ENCODE assay signal across 15 mouse cellular contexts in the genomic region with DNA sequence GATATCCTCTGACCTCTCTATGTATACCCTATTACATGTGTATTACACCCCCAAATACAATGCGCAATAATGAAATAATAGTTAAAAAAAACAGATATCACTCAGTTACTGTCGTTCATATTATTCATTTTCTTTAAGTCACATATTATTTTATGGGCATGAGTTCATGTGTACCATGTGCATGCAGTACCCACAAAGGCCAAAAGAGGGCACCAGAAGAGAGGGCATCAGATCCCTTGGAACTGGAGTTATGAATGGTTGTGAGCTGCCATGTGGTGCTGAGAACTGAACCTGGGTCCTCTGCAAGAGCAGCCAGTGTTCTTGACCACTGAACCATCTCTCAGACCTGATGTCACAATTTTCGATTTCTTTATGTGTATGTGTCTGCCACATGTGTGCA. TPM values are rescaled to one million over a fixed set of nuclear protein-coding genes. Genes with fewer than 3 reads are reported as not detected.
DNase-seq lines count a peak whose midpoint lies in the region; ATAC-seq and TF ChIP-seq lines count a peak whose summit lies in the region.
"Had no signal": no experiment of that assay in that cellular context is flagged by ENCODE, and none has a peak within 500 bp of the region (broad histone marks: within the 10 kb centered on the region; RNA-seq: fewer than 3 reads in every experiment).

No protein-coding gene starts in this region.

- H3K27ac ChIP-seq in kidney, postnatal 0 days: no peak overlapping the region
- H3K27ac ChIP-seq in midbrain, postnatal 0 days (ENCODE audit: low read depth, low read length): no peak overlapping the region
- H3K27ac ChIP-seq in midbrain, embryonic 10.5 days (replicated peaks): no peak overlapping the region
- no peak overlapping the region for H3K27ac ChIP-seq in stomach, postnatal 0 days (replicated peaks)
- H3K27ac ChIP-seq: hindbrain, embryonic 13.5 days; limb, embryonic 12.5 days had no signal

- H3K36me3 ChIP-seq in kidney, postnatal 0 days (ENCODE audit: insufficient read depth, low read length): peaks cover 16% of the 10 kb centered on the region
- H3K36me3 ChIP-seq in midbrain, postnatal 0 days (ENCODE audit: insufficient read depth, low read length): no peaks in the 10 kb centered on the region
- peaks cover 28% of the 10 kb centered on the region for H3K36me3 ChIP-seq in midbrain, embryonic 10.5 days
- H3K36me3 ChIP-seq in stomach, postnatal 0 days (ENCODE audit: control insufficient read depth, insufficient read depth, low read length): peaks cover 3% of the 10 kb centered on the region; the same call in 1 of the 2 replicates

- DNase-seq in kidney, postnatal 0 days (ENCODE audit: low spot score): no peak
- DNase-seq in kidney, postnatal 10 days: no peak
- DNase-seq in midbrain, postnatal 0 days (ENCODE audit: low spot score): no peak
- no peak for DNase-seq in midbrain, embryonic 10.5 days (ENCODE audit: low spot score)
- peak; percentile 28 for DNase-seq in ES-CJ7 (ENCODE audit: low read depth, low spot score)
- no peak for DNase-seq in stomach, postnatal 0 days (ENCODE audit: low spot score)
- no peak for DNase-seq in natural killer cell, adult 2 months (ENCODE audit: low spot score in 2 of 2)
- DNase-seq: adrenal gland, postnatal 14 days; cerebellum, adult 8-10 months; kidney, adult 11 months had no signal

- TF ChIP-seq EP300 in stomach, postnatal 0 days (optimal IDR thresholded peaks at IDR 0.05): no peak

- H3K4me3 ChIP-seq in kidney, postnatal 0 days (replicated peaks; ENCODE audit: low read depth, low read length): no peak overlapping the region
- no peak overlapping the region for H3K4me3 ChIP-seq in midbrain, postnatal 0 days (ENCODE audit: low read depth, low read length)
- H3K4me3 ChIP-seq in midbrain, embryonic 10.5 days: no peak overlapping the region
- no peak overlapping the region for H3K4me3 ChIP-seq in stomach, postnatal 0 days (ENCODE audit: low read depth, low read length)
- H3K4me3 ChIP-seq: hindbrain, embryonic 13.5 days; limb, embryonic 12.5 days; myocyte had no signal

- no peak overlapping the region for H3K9ac ChIP-seq in kidney, postnatal 0 days (ENCODE audit: low read depth, low read length)
- no peak overlapping the region for H3K9ac ChIP-seq in midbrain, postnatal 0 days (replicated peaks; ENCODE audit: low read length, poor library complexity, severe bottlenecking)
- no peak overlapping the region for H3K9ac ChIP-seq in stomach, postnatal 0 days (ENCODE audit: low read length)
- H3K9ac ChIP-seq: hindbrain, embryonic 13.5 days; limb, embryonic 12.5 days had no signal

- peaks cover 7% of the 10 kb centered on the region; the same call in 1 of the 2 replicates for H3K4me1 ChIP-seq in kidney, postnatal 0 days (replicated peaks; ENCODE audit: insufficient read depth, low read length)
- no peaks in the 10 kb centered on the region for H3K4me1 ChIP-seq in midbrain, postnatal 0 days (ENCODE audit: insufficient read depth, low read length)
- H3K4me1 ChIP-seq in midbrain, embryonic 10.5 days: peaks cover 9% of the 10 kb centered on the region
- no peaks in the 10 kb centered on the region for H3K4me1 ChIP-seq in stomach, postnatal 0 days (replicated peaks; ENCODE audit: control insufficient read depth, insufficient read depth)

- WGBS in kidney, postnatal 0 days: 93% methylated on average over 3 of the region's 3 CpGs
- WGBS in midbrain, postnatal 0 days: 91% methylated on average over 3 of the region's 3 CpGs
- WGBS in midbrain, embryonic 10.5 days: 92% methylated on average over 3 of the region's 3 CpGs
- 95% methylated on average over 3 of the region's 3 CpGs for WGBS in stomach, postnatal 0 days

- no peaks in the 10 kb centered on the region for H3K9me3 ChIP-seq in kidney, postnatal 0 days (replicated peaks; ENCODE audit: low read length)
- peaks cover 10% of the 10 kb centered on the region; the same call in 1 of the 2 replicates for H3K9me3 ChIP-seq in midbrain, postnatal 0 days (ENCODE audit: low read length)
- peaks cover 20% of the 10 kb centered on the region for H3K9me3 ChIP-seq in midbrain, embryonic 10.5 days (replicated peaks)
- no peaks in the 10 kb centered on the region for H3K9me3 ChIP-seq in stomach, postnatal 0 days (ENCODE audit: control insufficient read depth, low read length)

- peak; percentile 39 for TF ChIP-seq CTCF in kidney, postnatal 0 days (IDR thresholded peaks at IDR 0.05; ENCODE audit: low read depth)
- TF ChIP-seq CTCF in midbrain, postnatal 0 days (IDR thresholded peaks at IDR 0.05): peak; percentile 22; the same call in 1 of the 2 replicates
- TF ChIP-seq CTCF in stomach, postnatal 0 days (IDR thresholded peaks at IDR 0.05; ENCODE audit: low read depth): peak; percentile 40

- no peak for ATAC-seq in kidney, postnatal 0 days (replicated peaks; ENCODE audit: low FRiP score, low read depth)
- ATAC-seq in midbrain, postnatal 0 days (ENCODE audit: low FRiP score): no peak
- no peak for ATAC-seq in stomach, postnatal 0 days (ENCODE audit: low FRiP score, low TSS enrichment)
- ATAC-seq: forebrain, embryonic 14.5 days had no signal

- no peaks in the 10 kb centered on the region for H3K27me3 ChIP-seq in kidney, postnatal 0 days (ENCODE audit: insufficient read depth, low read length)
- H3K27me3 ChIP-seq in midbrain, postnatal 0 days (ENCODE audit: insufficient read depth, low read length): no peaks in the 10 kb centered on the region
- H3K27me3 ChIP-seq in midbrain, embryonic 10.5 days (ENCODE audit: low read depth, poor library complexity, severe bottlenecking): no peaks in the 10 kb centered on the region
- no peaks in the 10 kb centered on the region for H3K27me3 ChIP-seq in stomach, postnatal 0 days (ENCODE audit: control insufficient read depth, insufficient read depth, low read length)

- H3K4me2 ChIP-seq in kidney, postnatal 0 days (ENCODE audit: low read length): no peak overlapping the region
- no peak overlapping the region for H3K4me2 ChIP-seq in midbrain, postnatal 0 days (ENCODE audit: low read depth, low read length, poor library complexity, severe bottlenecking)
- H3K4me2 ChIP-seq in stomach, postnatal 0 days (replicated peaks; ENCODE audit: low read depth): no peak overlapping the region
- H3K4me2 ChIP-seq: hindbrain, embryonic 13.5 days; limb, embryonic 12.5 days; midbrain, embryonic 11.5 days had no signal

RNA-seq across cellular contexts. Expression of a gene that starts 47.6 kb away (rescaled TPM):
- 20.4 and 20.9 TPM in 2 replicates for polyA plus RNA-seq in kidney, postnatal 0 days (2015; fragmentation: Nextera tagmentation; extraction: Ambion mirVana)
- 38.9 and 46.1 TPM in 2 replicates for total RNA-seq in midbrain, postnatal 0 days (2014; rRNA removed)
- 26.0 and 28.4 TPM in 2 replicates for polyA plus RNA-seq in midbrain, postnatal 0 days (2015; fragmentation: Nextera tagmentation; extraction: Ambion mirVana)
- 38.9 and 39.1 TPM in 2 replicates for polyA plus RNA-seq in midbrain, embryonic 10.5 days (2016; fragmentation: Nextera tagmentation; extraction: Ambion mirVana)
- polyA plus RNA-seq in stomach, postnatal 0 days (2015; fragmentation: Nextera tagmentation; extraction: Ambion mirVana): 12.6 and 13.7 TPM in 2 replicates
